Mouse (Mus musculus) activated CD4-positive, CD25-positive, alpha-beta regulatory T cell, adult 4 months (primary cell): Measurements from ENCODE around the gene Ptges3. TPM values are rescaled to one million over a fixed set of nuclear protein-coding genes. Genes with fewer than 3 reads are reported as not detected.
"Not testable (repeated sequence)": the region's sequence is repeated elsewhere in the genome, so short reads cannot be mapped to it uniquely, and the experiment has no call there.

Experiments used
- ATAC-seq: one replicate; pipeline ENCODE4 v1.8.0; 2017
- polyA plus RNA-seq, 2 experiments: library from polyadenylated mRNA; unstranded; fragments of 100-300 nt; shearing (Covaris generic); gene quantifications; one replicate each; pipeline ENCODE4 v1.2.1; 2017

The Ptges3 gene
- polyA plus RNA-seq = 100 to 1,000 TPM; 194 to 285 TPM

- ATAC-seq = peak; percentile 69
Observed at GRCm38 (mm10) chr10:128058601-128059151, at the start of gene Ptges3. Ptges3 (plus strand) TSS chr10:128058954.

- ATAC-seq = no peak
Observed at GRCm38 (mm10) chr10:128009735-128010134, 49.0 kb upstream of the Ptges3 start.

GRCm38 (mm10) chr10:128015068-128015934 is 43.5 kb upstream of the Ptges3 start, which contains the start of gene Prim1:
Prim1 (plus strand) TSS chr10:128015168.
- ATAC-seq = peak; percentile 94

GRCm38 (mm10) chr10:128022196-128022595 is 36.6 kb upstream of the Ptges3 start:
- no peak for ATAC-seq

GRCm38 (mm10) chr10:128023496-128023895 is 35.3 kb upstream of the Ptges3 start:
- ATAC-seq = no peak

GRCm38 (mm10) chr10:128029931-128030330 is 28.8 kb upstream of the Ptges3 start:
- no peak for ATAC-seq

GRCm38 (mm10) chr10:128030860-128031259 is 27.9 kb upstream of the Ptges3 start:
- no peak for ATAC-seq

- peak; percentile 5 for ATAC-seq
Observed at GRCm38 (mm10) chr10:128036746-128037425, 21.9 kb upstream of the Ptges3 start.

GRCm38 (mm10) chr10:128037921-128038320 is 20.8 kb upstream of the Ptges3 start:
- no peak for ATAC-seq

GRCm38 (mm10) chr10:128039167-128039566 is 19.6 kb upstream of the Ptges3 start:
- peak; percentile 9 for ATAC-seq

GRCm38 (mm10) chr10:128039858-128040257 is 18.9 kb upstream of the Ptges3 start:
- no peak for ATAC-seq

- no peak for ATAC-seq
Observed at GRCm38 (mm10) chr10:128040293-128040692, 18.5 kb upstream of the Ptges3 start.

- ATAC-seq = no peak
Observed at GRCm38 (mm10) chr10:128041636-128042035, 17.1 kb upstream of the Ptges3 start.

- no peak for ATAC-seq
Observed at GRCm38 (mm10) chr10:128042466-128042865, 16.3 kb upstream of the Ptges3 start.

- ATAC-seq = no peak
Observed at GRCm38 (mm10) chr10:128043041-128043835, 15.5 kb upstream of the Ptges3 start.

GRCm38 (mm10) chr10:128048157-128048556 is 10.6 kb upstream of the Ptges3 start:
- ATAC-seq = no peak

GRCm38 (mm10) chr10:128049741-128050140 is 9.0 kb upstream of the Ptges3 start:
- no peak for ATAC-seq

- no peak for ATAC-seq
Observed at GRCm38 (mm10) chr10:128050355-128050754, 8.4 kb upstream of the Ptges3 start.

- ATAC-seq = no peak
Observed at GRCm38 (mm10) chr10:128051589-128051988, 7.2 kb upstream of the Ptges3 start.

GRCm38 (mm10) chr10:128052136-128052535 is 6.6 kb upstream of the Ptges3 start:
- not testable (repeated sequence) for ATAC-seq

GRCm38 (mm10) chr10:128053001-128053400 is 5.8 kb upstream of the Ptges3 start:
- no peak for ATAC-seq

GRCm38 (mm10) chr10:128058184-128058583 is 570 bp upstream of the Ptges3 start:
- ATAC-seq = no peak
